Mouse (Mus musculus) liver, embryonic 12.5 days (tissue): Measurements from ENCODE around the gene 2310057M21Rik. TPM values are rescaled to one million over a fixed set of nuclear protein-coding genes. Genes with fewer than 3 reads are reported as not detected.

ENCODE experiments used
- ATAC-seq: fragments of 200-750 bp; cut with Nextera tagmentation; 2 replicates; pipeline ENCODE4 v1.8.0; 2017; ENCODE audit warnings: moderate number of reproducible peaks, mild to moderate bottlenecking, moderate library complexity
- H3K27ac ChIP-seq: fragments of 300-500 bp; sonication (generic); 2 replicates; pipeline ENCODE4 v1.5.1; 2016; ENCODE audit warnings: mild to moderate bottlenecking
- H3K27me3 ChIP-seq: fragments of 300-500 bp; sonication (generic); replicated peaks from 2 replicates; pipeline ENCODE4 v1.6.1; 2016; ENCODE audit warnings: mild to moderate bottlenecking, moderate library complexity
- H3K36me3 ChIP-seq: fragments of 300-500 bp; sonication (generic); 2 replicates; pipeline ENCODE4 v1.6.1; 2016; ENCODE audit warnings: mild to moderate bottlenecking, moderate library complexity
- H3K4me1 ChIP-seq: fragments of 300-500 bp; sonication (generic); 2 replicates; pipeline ENCODE4 v1.6.1; 2016
- H3K4me2 ChIP-seq: fragments of 300-500 bp; sonication (generic); 2 replicates; pipeline ENCODE4 v1.6.1; 2016; ENCODE audit warnings: mild to moderate bottlenecking, moderate library complexity
- H3K4me3 ChIP-seq: fragments of 300-500 bp; sonication (generic); 2 replicates; pipeline ENCODE4 v1.5.1; 2016; ENCODE audit warnings: mild to moderate bottlenecking, moderate library complexity
- H3K9ac ChIP-seq: fragments of 300-500 bp; sonication (generic); 2 replicates; pipeline ENCODE4 v1.6.1; 2016; ENCODE audit warnings: mild to moderate bottlenecking, moderate library complexity
- H3K9me3 ChIP-seq: fragments of 300-500 bp; sonication (generic); replicated peaks from 2 replicates; pipeline ENCODE4 v1.6.1; 2016; ENCODE audit warnings: mild to moderate bottlenecking, moderate library complexity
- WGBS: fragments of 180-500 bp; shearing (Covaris S2); methylation state at CpG from one replicate; pipeline ENCODE4 v1.1.7; 2016; ENCODE audit not compliant: insufficient replicate concordance; 5-methylcytosine and 5-hydroxymethylcytosine counted together
- polyA plus RNA-seq: library from polyadenylated mRNA; unstranded; fragments of >200 nt; fragmentation: Nextera tagmentation; extraction: Ambion mirVana; gene quantifications from 2 replicates; pipeline ENCODE4 v1.2.1, GENCODE M21; 2016

The 2310057M21Rik gene
- polyA plus RNA-seq, 1 experiment from 2014 or later = 15.7 TPM

GRCm38 (mm10) chr7:131314493-131314892, 48.1 kb downstream of the 2310057M21Rik start:
- H3K4me1 ChIP-seq = no peaks in the 10 kb centered on the region
- H3K27ac ChIP-seq = no peak overlapping the region
- no peak overlapping the region for H3K4me2 ChIP-seq
- no peak overlapping the region for H3K4me3 ChIP-seq
- no peak overlapping the region for H3K9ac ChIP-seq
- no peak for ATAC-seq
- H3K27me3 ChIP-seq = no peaks in the 10 kb centered on the region
- H3K36me3 ChIP-seq = no peaks in the 10 kb centered on the region
- WGBS = 63% methylated on average over 7 of the region's 7 CpGs
- H3K9me3 ChIP-seq = no peaks in the 10 kb centered on the region

DNA sequence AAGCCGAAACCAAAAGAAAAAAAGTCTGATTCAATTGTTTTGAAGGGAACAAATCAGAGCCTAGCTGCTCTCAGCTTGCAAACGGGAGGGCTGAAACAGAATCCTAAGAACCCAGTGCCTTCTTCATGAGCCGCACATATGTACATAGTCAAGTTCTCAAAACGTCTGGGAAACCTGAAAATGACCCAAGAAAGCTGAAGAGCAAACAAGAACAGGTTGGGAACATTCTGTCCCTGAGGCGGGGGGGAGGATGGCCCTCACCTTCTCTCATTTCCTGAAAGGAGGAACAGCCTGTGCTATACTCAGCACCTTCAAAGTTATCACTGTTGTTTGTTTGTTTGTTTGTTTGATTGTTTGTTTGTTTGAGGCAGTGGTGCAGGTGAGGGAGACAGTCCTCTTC, 55.8 kb downstream of the 2310057M21Rik start:
- H3K4me2 ChIP-seq = no peak overlapping the region
- H3K9me3 ChIP-seq = no peaks in the 10 kb centered on the region
- no peaks in the 10 kb centered on the region for H3K4me1 ChIP-seq
- no peaks in the 10 kb centered on the region for H3K36me3 ChIP-seq
- H3K27me3 ChIP-seq = no peaks in the 10 kb centered on the region
- no peak for ATAC-seq
- H3K4me3 ChIP-seq = no peak overlapping the region
- no peak overlapping the region for H3K27ac ChIP-seq
- no peak overlapping the region for H3K9ac ChIP-seq
- 59% methylated on average over 5 of the region's 5 CpGs for WGBS

DNA sequence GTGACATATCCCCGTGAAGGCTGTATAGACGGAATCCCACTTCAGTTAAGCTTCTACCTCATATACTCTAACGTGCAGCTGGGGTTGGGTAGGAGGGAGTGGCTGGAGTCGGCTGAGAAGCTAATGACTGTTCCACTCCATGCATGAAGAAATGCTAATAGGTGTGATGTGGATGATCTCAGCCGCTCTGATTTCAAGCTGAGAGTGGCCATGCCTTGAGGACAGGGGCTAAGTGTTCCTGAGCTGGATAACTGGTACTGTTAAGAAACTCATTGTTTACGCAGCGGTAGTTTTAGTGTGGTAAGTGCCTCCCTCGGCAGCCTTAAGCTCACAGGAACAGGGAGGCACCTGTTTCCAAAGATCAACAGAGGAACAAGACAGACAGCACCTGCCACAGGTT, 59.2 kb downstream of the 2310057M21Rik start:
- Histone ChIP-seq H3K27me3 (no peaks in the 10 kb centered on the region), H3K9ac (no peak overlapping the region), H3K27ac (no peak overlapping the region), H3K36me3 (no peaks in the 10 kb centered on the region), H3K4me1 (no peaks in the 10 kb centered on the region), H3K4me3 (no peak overlapping the region), H3K4me2 (no peak overlapping the region), H3K9me3 (no peaks in the 10 kb centered on the region)
- ATAC-seq = no peak
- whole genome bisulfite sequencing = 60% methylated on average over 8 of the region's 8 CpGs

DNA sequence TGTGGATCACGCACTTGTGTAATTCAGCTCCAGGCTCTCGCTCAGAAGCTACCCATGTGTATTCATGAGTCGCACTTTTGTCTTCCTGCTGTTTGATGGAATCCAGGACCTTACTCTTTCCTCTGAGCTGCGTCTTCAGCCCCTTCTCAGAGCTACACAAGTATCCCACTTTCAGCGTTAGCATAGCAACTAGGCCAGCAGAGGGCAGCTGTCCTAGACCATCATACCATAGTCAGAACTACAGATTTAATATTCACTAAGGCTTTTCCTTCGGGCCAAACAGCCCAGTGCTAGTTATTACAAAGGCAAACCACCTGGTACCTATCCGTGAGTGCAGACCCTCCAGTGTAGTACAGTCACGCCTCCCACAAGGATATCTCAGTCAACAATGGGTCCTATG, 65.4 kb downstream of the 2310057M21Rik start:
- Histone ChIP-seq H3K9ac (no peak overlapping the region), H3K27ac (no peak overlapping the region), H3K36me3 (no peaks in the 10 kb centered on the region), H3K27me3 (no peaks in the 10 kb centered on the region), H3K4me1 (no peaks in the 10 kb centered on the region), H3K9me3 (no peaks in the 10 kb centered on the region), H3K4me2 (no peak overlapping the region), H3K4me3 (no peak overlapping the region)
- ATAC-seq = no peak
- 63% methylated on average over 8 of the region's 8 CpGs for WGBS

Other genes with a start within 250 kb of the 2310057M21Rik start
- gene 4933402N03Rik, start 216.4 kb downstream of the 2310057M21Rik start, polyA plus RNA-seq = not detected in 2 replicates
- gene 5430419D17Rik, start 188.4 kb downstream of the 2310057M21Rik start, polyA plus RNA-seq = not detected in 2 replicates
- not detected in 2 replicates for gene Cuzd1, start 40.5 kb downstream of the 2310057M21Rik start, polyA plus RNA-seq
- not detected in 2 replicates for gene Fam24b, start 33.2 kb downstream of the 2310057M21Rik start, polyA plus RNA-seq
- gene Fam24a, start 28.9 kb downstream of the 2310057M21Rik start, polyA plus RNA-seq = not detected in 2 replicates
- gene Pstk, start 8.4 kb upstream of the 2310057M21Rik start, polyA plus RNA-seq = 32.1 and 36.9 TPM in 2 replicates
- 16.4 and 16.6 TPM in 2 replicates for gene Ikzf5, start 47.8 kb upstream of the 2310057M21Rik start, polyA plus RNA-seq
- 33.9 and 35.1 TPM in 2 replicates for gene Acadsb, start 47.8 kb upstream of the 2310057M21Rik start, polyA plus RNA-seq
- not detected in 2 replicates for gene Hmx3, start 180.1 kb upstream of the 2310057M21Rik start, polyA plus RNA-seq
- gene Hmx2, start 186.0 kb upstream of the 2310057M21Rik start, polyA plus RNA-seq = not detected in 2 replicates
- gene Bub3, start 197.5 kb upstream of the 2310057M21Rik start, polyA plus RNA-seq = 151 and 152 TPM in 2 replicates